Mouse (Mus musculus) gastrocnemius, adult 2 months (tissue): Measurements from ENCODE around the gene Armc6. TPM values are rescaled to one million over a fixed set of nuclear protein-coding genes. Genes with fewer than 3 reads are reported as not detected.
A peak's percentile ranks its signal among the peaks of the same experiment; 100 is the strongest.

Experiments used
- DNase-seq: peaks from one replicate; pipeline ENCODE4 v3.0.0; 2022
- H3K27ac ChIP-seq: fragments of 200-600 bp; 2 replicates; pipeline ENCODE4 v1.8.1; 2022; ENCODE audit warnings: mild to moderate bottlenecking
- H3K4me3 ChIP-seq: fragments of 200-600 bp; 2 replicates; pipeline ENCODE4 v1.8.1; 2022; ENCODE audit warnings: mild to moderate bottlenecking, moderate library complexity
- CTCF ChIP-seq: fragments of 200-600 bp; IDR thresholded peaks from 2 replicates; pipeline ENCODE4 v1.8.1; 2022; ENCODE audit warnings: antibody characterized with exemption, mild to moderate bottlenecking, moderate library complexity
- intact Hi-C: fragments of 180-260 bp; cut with DNase I; formaldehyde crosslinking; loops from one replicate; pipeline ENCODE4 v1.15.1; 2025
- total RNA-seq, 2 experiments: library from RNA; stranded (reverse); gene quantifications; 2 replicates each; pipeline ENCODE4 v1.2.3; 2021

Armc6 gene
- total RNA-seq, 2 experiments from 2014 or later = 7.6 to 9.7 TPM

GRCm38 (mm10) chr8:70267674-70268073 is 33.4 kb upstream of the Armc6 start:
- no peak overlapping the region for H3K27ac ChIP-seq
- DNase-seq = no peak
- TF ChIP-seq CTCF = no peak
- intact Hi-C loops = no loop called here
- H3K4me3 ChIP-seq = no peak overlapping the region

- no peak for DNase-seq
- intact Hi-C loops = no loop called here
- Histone ChIP-seq H3K27ac (no peak overlapping the region), H3K4me3 (no peak overlapping the region)
- no peak for TF ChIP-seq CTCF
Observed at GRCm38 (mm10) chr8:70259043-70259442, 24.8 kb upstream of the Armc6 start.

- H3K27ac ChIP-seq = no peak overlapping the region
- no peak overlapping the region for H3K4me3 ChIP-seq
- DNase-seq = no peak
- intact Hi-C loops = no loop called here
- no peak for TF ChIP-seq CTCF
Observed at GRCm38 (mm10) chr8:70258600-70258999, 24.3 kb upstream of the Armc6 start.

- Histone ChIP-seq H3K27ac (no peak overlapping the region), H3K4me3 (no peak overlapping the region)
- intact Hi-C loops = no loop called here
- TF ChIP-seq CTCF = no peak
- peak; percentile 27 for DNase-seq
Observed at GRCm38 (mm10) chr8:70257456-70257855, 23.2 kb upstream of the Armc6 start.

GRCm38 (mm10) chr8:70254628-70255027 is 20.4 kb upstream of the Armc6 start:
- no peak for DNase-seq
- no peak overlapping the region for H3K27ac ChIP-seq
- H3K4me3 ChIP-seq = no peak overlapping the region
- TF ChIP-seq CTCF = peak; percentile 27; the same call in 1 of the 2 replicates
- intact Hi-C loops = no loop called here

- no peak for TF ChIP-seq CTCF
- DNase-seq = no peak
- intact Hi-C loops = no loop called here
- no peak overlapping the region for H3K27ac ChIP-seq
- no peak overlapping the region for H3K4me3 ChIP-seq
Observed at GRCm38 (mm10) chr8:70247841-70248240, 13.6 kb upstream of the Armc6 start.

- intact Hi-C loops = no loop called here
- H3K4me3 ChIP-seq = no peak overlapping the region
- no peak for TF ChIP-seq CTCF
- no peak for DNase-seq
- H3K27ac ChIP-seq = peak overlapping the region; percentile 50
Observed at GRCm38 (mm10) chr8:70246622-70247021, 12.4 kb upstream of the Armc6 start.

GRCm38 (mm10) chr8:70240642-70241041 is 6.4 kb upstream of the Armc6 start:
- Histone ChIP-seq H3K27ac (no peak overlapping the region), H3K4me3 (no peak overlapping the region)
- intact Hi-C loops = no loop called here
- TF ChIP-seq CTCF = peak; percentile 29; the same call in 1 of the 2 replicates
- DNase-seq = no peak

GRCm38 (mm10) chr8:70237842-70238241 is 3.6 kb upstream of the Armc6 start:
- no peak for TF ChIP-seq CTCF
- DNase-seq = no peak
- intact Hi-C loops = loop anchor here (10.0 kb wide), 1 partner anchor 323 kb away; no protein-coding TSS in a partner anchor

GRCm38 (mm10) chr8:70234781-70235128 is 489 bp upstream of the Armc6 start:
- DNase-seq = no peak
- intact Hi-C loops = loop anchor here (10.0 kb wide), 1 partner anchor 320 kb away; no protein-coding TSS in a partner anchor
- Histone ChIP-seq H3K27ac (peak overlapping the region; percentile 98), H3K4me3 (peak overlapping the region; percentile 95)
- no peak for TF ChIP-seq CTCF

More at GRCm38 (mm10) chr8:70237842-70238241, 3.6 kb upstream of the Armc6 start:
- H3K4me3 ChIP-seq = no peak overlapping the region
- H3K27ac ChIP-seq = no peak overlapping the region

- no peak for TF ChIP-seq CTCF
- Histone ChIP-seq H3K4me3 (peak overlapping the region; percentile 95), H3K27ac (peak overlapping the region; percentile 98)
- intact Hi-C loops = loop anchor here (2.0 to 10.0 kb wide), 2 partner anchors 21 to 319 kb away; partner anchors contain the start of gene Slc25a42
- no peak for DNase-seq
Observed at GRCm38 (mm10) chr8:70233606-70234005, 660 bp downstream of the Armc6 start.

GRCm38 (mm10) chr8:70230837-70231236 is 3.4 kb downstream of the Armc6 start:
- Histone ChIP-seq H3K4me3 (no peak overlapping the region), H3K27ac (no peak overlapping the region)
- TF ChIP-seq CTCF = no peak
- intact Hi-C loops = loop anchor here (10.0 kb wide), 1 partner anchor 316 kb away; no protein-coding TSS in a partner anchor
- DNase-seq = no peak

- Histone ChIP-seq H3K4me3 (no peak overlapping the region), H3K27ac (no peak overlapping the region)
- no peak for DNase-seq
- intact Hi-C loops = no loop called here
- TF ChIP-seq CTCF = no peak
Observed at GRCm38 (mm10) chr8:70227997-70228396, 6.3 kb downstream of the Armc6 start.

GRCm38 (mm10) chr8:70223341-70223740 is 10.9 kb downstream of the Armc6 start:
- TF ChIP-seq CTCF = peak; percentile 85
- Histone ChIP-seq H3K4me3 (no peak overlapping the region), H3K27ac (no peak overlapping the region)
- intact Hi-C loops = loop anchor here (1.0 to 2.0 kb wide), 3 partner anchors 23 to 119 kb away; no protein-coding TSS in a partner anchor
- peak; percentile 80 for DNase-seq

GRCm38 (mm10) chr8:70222041-70222440 is 12.2 kb downstream of the Armc6 start:
- no peak for DNase-seq
- TF ChIP-seq CTCF = no peak
- no peak overlapping the region for H3K4me3 ChIP-seq
- intact Hi-C loops = loop anchor here (2.0 kb wide), 1 partner anchor 117 kb away; no protein-coding TSS in a partner anchor
- H3K27ac ChIP-seq = no peak overlapping the region
